Comparison of ENCODE assay signal across 8 mouse cellular contexts in genomic region chr17:34000150-34000537, GRCm38 (mm10). TPM values are rescaled to one million over a fixed set of nuclear protein-coding genes. Genes with fewer than 3 reads are reported as not detected.
DNase-seq lines count a peak whose midpoint lies in the region; ATAC-seq lines count a peak whose summit lies in the region.

Gene H2-K1, minus strand, starts transcription at chr17:34000347.

- H3K36me3 ChIP-seq in hindbrain, embryonic 15.5 days: no peaks in the 10 kb centered on the region

- no peak within 1 kb of the TSS for H3K27ac ChIP-seq in hindbrain, embryonic 15.5 days (replicated peaks)

- H3K9me3 ChIP-seq in hindbrain, embryonic 15.5 days: no peaks in the 10 kb centered on the region

- peak within 1 kb of the TSS; percentile 89 for H3K4me2 ChIP-seq in hindbrain, embryonic 15.5 days

- under 1% methylated on average over 30 of the region's 30 CpGs for WGBS in hindbrain, embryonic 15.5 days

- H3K9ac ChIP-seq in hindbrain, embryonic 15.5 days: peak within 1 kb of the TSS; percentile 33

- DNase-seq in ZHBTc4 (ENCODE audit: low read depth, low spot score): peak; percentile 84
- peak; percentile 93 for DNase-seq in gastrocnemius, adult 18-20 months (ENCODE audit: low spot score)
- DNase-seq in layer of hippocampus, postnatal 36 days: peak; percentile 43 to 54
- DNase-seq in lung, postnatal 25 days (ENCODE audit: low spot score): peak; percentile 98
- DNase-seq in retina, postnatal 7 days (ENCODE audit: low read depth, low spot score): peak; percentile 37
- DNase-seq in urinary bladder, adult 2 months (ENCODE audit: low spot score): peak; percentile 83

- peaks cover 29% of the 10 kb centered on the region for H3K27me3 ChIP-seq in hindbrain, embryonic 15.5 days

- H3K4me3 ChIP-seq in hindbrain, embryonic 15.5 days: peak within 1 kb of the TSS; percentile 45

- peak; percentile 98 for ATAC-seq in common myeloid progenitor, adult 5-6 weeks (replicated peaks; ENCODE audit: low read depth, poor library complexity, severe bottlenecking)
- peak; percentile 81; the same call in 1 of the 2 replicates for ATAC-seq in hindbrain, embryonic 15.5 days (ENCODE audit: low FRiP score, low read depth)

- peaks cover 13% of the 10 kb centered on the region for H3K4me1 ChIP-seq in hindbrain, embryonic 15.5 days (replicated peaks)

RNA-seq across cellular contexts. Expression of gene H2-K1, which starts in this region (rescaled TPM):
- 983 and 1,076 TPM in 2 replicates for total RNA-seq in common myeloid progenitor, adult 5-6 weeks (2017)
- 10 to 100 TPM; 47.2 to 57.7 TPM for total RNA-seq in gastrocnemius, adult 18-20 months (2021)
- 19.5 and 25.2 TPM in 2 replicates for polyA plus RNA-seq in hindbrain, embryonic 15.5 days (2015; fragmentation: Nextera tagmentation; extraction: Ambion mirVana)
- total RNA-seq in layer of hippocampus, postnatal 36 days (2021): 10 to 100 TPM; 16.3 to 16.9 TPM
- 987 and 1,071 TPM in 2 replicates for polyA plus RNA-seq in urinary bladder, adult 2 months (2012; rRNA removed)

Comparison
In these comparisons a context has a peak if more than half of its experiments do, and no peak if none do; other contexts are left out.
1. RNA of gene H2-K1 (total RNA-seq): 983 to 1,076 TPM in common myeloid progenitor, adult 5-6 weeks; 47.2 to 57.7 TPM in gastrocnemius, adult 18-20 months and 16.3 to 16.9 TPM in layer of hippocampus, postnatal 36 days; every median in the first group is over 10 times any median in the second.
2. RNA of gene H2-K1 (polyA plus RNA-seq): 987 to 1,071 TPM in urinary bladder, adult 2 months; 19.5 to 25.2 TPM in hindbrain, embryonic 15.5 days; every median in the first group is over 10 times any median in the second.
3. DNase-seq: peak in every context shown above with its lines; median percentile 98 in lung, postnatal 25 days; 93 in gastrocnemius, adult 18-20 months; 84 in ZHBTc4; 83 in urinary bladder, adult 2 months; 48 in layer of hippocampus, postnatal 36 days; 37 in retina, postnatal 7 days.